Mouse (Mus musculus) midbrain, embryonic 12.5 days (tissue): ENCODE results near the gene Agpat1. TPM values are rescaled to one million over a fixed set of nuclear protein-coding genes. Genes with fewer than 3 reads are reported as not detected.

Experiments
- ATAC-seq: fragments of 200-750 bp; cut with Nextera tagmentation; 2 replicates; pipeline ENCODE4 v1.8.0; 2017; ENCODE audit warnings: low read depth, moderate TSS enrichment, moderate library complexity; ENCODE audit not compliant: low FRiP score
- H3K27ac ChIP-seq: fragments of 300-500 bp; sonication (generic); replicated peaks from 2 replicates; pipeline ENCODE4 v1.5.1; 2016; ENCODE audit warnings: mild to moderate bottlenecking
- H3K27me3 ChIP-seq: fragments of 300-500 bp; sonication (generic); 2 replicates; pipeline ENCODE4 v1.6.1; 2016; ENCODE audit warnings: mild to moderate bottlenecking
- H3K36me3 ChIP-seq: fragments of 300-500 bp; sonication (generic); 2 replicates; pipeline ENCODE4 v1.6.1; 2016
- H3K4me1 ChIP-seq: fragments of 300-500 bp; sonication (generic); 2 replicates; pipeline ENCODE4 v1.6.1; 2016
- H3K4me2 ChIP-seq: fragments of 300-500 bp; sonication (generic); replicated peaks from 2 replicates; pipeline ENCODE4 v1.6.1; 2016; ENCODE audit warnings: mild to moderate bottlenecking, moderate library complexity
- H3K4me3 ChIP-seq: fragments of 300-500 bp; sonication (generic); 2 replicates; pipeline ENCODE4 v1.5.1; 2016; ENCODE audit warnings: mild to moderate bottlenecking
- H3K9ac ChIP-seq: fragments of 300-500 bp; sonication (generic); replicated peaks from 2 replicates; pipeline ENCODE4 v1.6.1; 2016; ENCODE audit warnings: mild to moderate bottlenecking, moderate library complexity
- H3K9me3 ChIP-seq: fragments of 300-500 bp; sonication (generic); 2 replicates; pipeline ENCODE4 v1.6.1; 2016; ENCODE audit warnings: mild to moderate bottlenecking
- WGBS: fragments of 180-500 bp; shearing (Covaris S2); methylation state at CpG from one replicate; pipeline ENCODE4 v1.1.7; 2016; 5-methylcytosine and 5-hydroxymethylcytosine counted together
- polyA plus RNA-seq: library from polyadenylated mRNA; unstranded; fragments of >200 nt; fragmentation: Nextera tagmentation; extraction: Ambion mirVana; gene quantifications from 2 replicates; pipeline ENCODE4 v1.2.1, GENCODE M21; 2016

Gene Agpat1
- polyA plus RNA-seq, 1 experiment from 2014 or later: 86.2 TPM

DNA sequence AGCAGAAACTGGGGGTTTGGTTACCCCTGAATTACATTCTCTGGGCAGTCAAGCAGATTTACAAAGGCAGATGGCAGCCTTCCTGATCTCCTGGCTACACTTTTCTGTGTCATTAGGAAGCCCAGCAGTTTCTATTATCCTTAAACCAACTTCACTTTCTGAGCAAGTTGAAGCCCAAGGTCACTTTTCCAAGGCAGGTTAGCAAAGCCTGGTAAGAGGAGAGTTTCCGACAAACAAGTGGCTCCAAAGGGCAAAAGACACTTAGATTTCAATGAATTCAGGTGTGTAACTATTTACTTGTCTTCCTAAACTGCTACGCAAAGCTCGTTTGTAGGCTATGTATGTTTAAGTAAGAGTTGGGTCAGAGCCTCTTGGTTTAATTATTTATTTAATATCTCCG is 39.3 kb downstream of the Agpat1 start:
- H3K4me1 ChIP-seq: peaks cover 46% of the 10 kb centered on the region
- no peaks in the 10 kb centered on the region for H3K36me3 ChIP-seq
- no peak overlapping the region for H3K27ac ChIP-seq
- ATAC-seq: no peak
- WGBS: 93% methylated on average over 4 of the region's 4 CpGs
- no peaks in the 10 kb centered on the region for H3K9me3 ChIP-seq
- no peak overlapping the region for H3K4me2 ChIP-seq
- H3K4me3 ChIP-seq: no peak overlapping the region
- H3K27me3 ChIP-seq: no peaks in the 10 kb centered on the region
- no peak overlapping the region for H3K9ac ChIP-seq

DNA sequence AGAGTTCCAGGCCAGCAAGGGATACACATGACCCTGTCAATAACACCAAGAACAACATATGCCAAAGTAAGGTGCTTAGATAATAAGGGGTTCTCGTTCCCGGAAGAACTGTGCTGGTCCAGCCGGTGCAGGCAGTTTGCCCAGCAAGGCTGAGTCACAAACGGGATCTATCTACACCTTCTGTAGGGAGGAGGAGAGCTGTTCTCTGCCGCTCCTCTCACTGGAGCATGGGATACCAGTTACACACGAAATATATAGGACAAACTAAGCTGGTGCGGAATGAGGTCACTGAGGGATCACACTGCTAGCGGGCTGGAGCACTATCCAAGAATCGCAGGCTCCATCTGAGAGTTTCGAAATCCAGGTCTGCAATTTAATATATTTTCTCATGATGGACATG is 39.9 kb downstream of the Agpat1 start:
- no peak overlapping the region for H3K9ac ChIP-seq
- no peaks in the 10 kb centered on the region for H3K27me3 ChIP-seq
- no peaks in the 10 kb centered on the region for H3K9me3 ChIP-seq
- peaks cover 2% of the 10 kb centered on the region for H3K36me3 ChIP-seq
- WGBS: 86% methylated on average over 10 of the region's 10 CpGs
- H3K4me2 ChIP-seq: no peak overlapping the region
- no peak overlapping the region for H3K27ac ChIP-seq
- no peak for ATAC-seq
- H3K4me1 ChIP-seq: peaks cover 49% of the 10 kb centered on the region
- H3K4me3 ChIP-seq: no peak overlapping the region

DNA sequence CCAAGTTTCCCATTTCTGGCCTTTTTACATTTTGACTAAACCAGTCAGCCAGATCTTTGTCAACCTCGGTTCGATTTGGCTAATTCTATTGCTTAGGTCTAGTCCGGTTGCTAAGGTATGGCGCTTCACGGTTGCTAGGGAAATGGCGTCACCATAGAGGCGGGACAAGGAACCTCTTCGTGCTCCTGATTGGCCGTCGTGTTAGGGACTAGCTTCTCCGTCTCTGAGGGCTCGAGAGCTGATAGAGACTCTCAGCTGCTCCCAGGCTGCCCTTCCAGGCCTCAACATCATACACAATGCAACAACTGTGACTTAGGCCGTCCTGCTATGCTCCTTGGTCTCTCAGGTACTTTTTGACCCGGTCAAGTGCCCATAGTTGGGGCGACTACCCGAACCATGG is 40.5 kb downstream of the Agpat1 start, which contains the start of gene Fkbpl:
TSS of gene Fkbpl (plus strand) at position 157 of the 400 bp plus-strand sequence.
- Histone ChIP-seq H3K4me2 (peak within 1 kb of the TSS; percentile 73), H3K9me3 (no peaks in the 10 kb centered on the region), H3K4me1 (peaks cover 49% of the 10 kb centered on the region), H3K9ac (peak within 1 kb of the TSS; percentile 73), H3K4me3 (peak within 1 kb of the TSS; percentile 64), H3K27ac (peak within 1 kb of the TSS; percentile 76), H3K27me3 (no peaks in the 10 kb centered on the region), H3K36me3 (peaks cover 8% of the 10 kb centered on the region)
- ATAC-seq: peak; percentile 62
- under 1% methylated on average over 16 of the region's 16 CpGs for WGBS

DNA sequence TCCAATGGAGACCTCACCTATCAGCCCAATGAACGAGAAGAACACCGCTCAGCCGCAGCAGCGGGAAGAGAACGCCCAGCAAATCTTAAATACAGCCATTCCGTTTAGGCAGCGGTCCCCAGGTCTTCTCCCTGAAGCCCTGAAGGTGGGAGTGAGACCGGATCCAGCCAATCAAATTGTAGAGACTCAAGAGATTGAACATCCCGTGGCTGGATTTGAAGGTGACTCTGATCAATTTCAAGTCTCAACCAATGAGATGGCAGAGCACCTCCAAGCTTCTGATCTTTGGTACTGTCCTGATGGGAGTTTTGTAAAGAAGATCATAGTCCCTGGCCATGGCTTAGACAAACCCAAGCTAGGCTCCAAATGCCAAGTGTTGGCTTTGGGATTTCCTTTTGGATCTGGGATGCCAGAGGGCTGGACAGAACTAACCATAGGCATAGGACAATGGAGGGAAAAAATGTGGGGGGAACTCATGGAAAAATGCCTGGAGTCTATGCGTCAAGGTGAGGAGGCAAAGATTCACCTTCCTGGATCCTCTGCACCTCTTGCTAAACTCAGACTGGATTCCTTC is 41.3 kb downstream of the Agpat1 start:
- peak overlapping the region; percentile 73 for H3K9ac ChIP-seq
- H3K4me2 ChIP-seq: peak overlapping the region; percentile 73
- H3K36me3 ChIP-seq: peaks cover 16% of the 10 kb centered on the region
- no peak for ATAC-seq
- H3K9me3 ChIP-seq: no peaks in the 10 kb centered on the region
- H3K4me1 ChIP-seq: peaks cover 48% of the 10 kb centered on the region
- H3K27me3 ChIP-seq: no peaks in the 10 kb centered on the region
- peak overlapping the region; percentile 64 for H3K4me3 ChIP-seq
- 52% methylated on average over 10 of the region's 10 CpGs for WGBS
- no peak overlapping the region; the same call in 1 of the 2 replicates for H3K27ac ChIP-seq

GRCm38 (mm10) chr17:34645831-34646511 is 41.9 kb downstream of the Agpat1 start:
- Histone ChIP-seq H3K9me3 (no peaks in the 10 kb centered on the region), H3K36me3 (peaks cover 22% of the 10 kb centered on the region), H3K9ac (no peak overlapping the region), H3K4me3 (peak overlapping the region; percentile 97), H3K4me2 (peak overlapping the region; percentile 73), H3K27me3 (no peaks in the 10 kb centered on the region), H3K27ac (no peak overlapping the region), H3K4me1 (peaks cover 42% of the 10 kb centered on the region)
- no peak for ATAC-seq
- 90% methylated on average over 30 of the region's 30 CpGs for WGBS

DNA sequence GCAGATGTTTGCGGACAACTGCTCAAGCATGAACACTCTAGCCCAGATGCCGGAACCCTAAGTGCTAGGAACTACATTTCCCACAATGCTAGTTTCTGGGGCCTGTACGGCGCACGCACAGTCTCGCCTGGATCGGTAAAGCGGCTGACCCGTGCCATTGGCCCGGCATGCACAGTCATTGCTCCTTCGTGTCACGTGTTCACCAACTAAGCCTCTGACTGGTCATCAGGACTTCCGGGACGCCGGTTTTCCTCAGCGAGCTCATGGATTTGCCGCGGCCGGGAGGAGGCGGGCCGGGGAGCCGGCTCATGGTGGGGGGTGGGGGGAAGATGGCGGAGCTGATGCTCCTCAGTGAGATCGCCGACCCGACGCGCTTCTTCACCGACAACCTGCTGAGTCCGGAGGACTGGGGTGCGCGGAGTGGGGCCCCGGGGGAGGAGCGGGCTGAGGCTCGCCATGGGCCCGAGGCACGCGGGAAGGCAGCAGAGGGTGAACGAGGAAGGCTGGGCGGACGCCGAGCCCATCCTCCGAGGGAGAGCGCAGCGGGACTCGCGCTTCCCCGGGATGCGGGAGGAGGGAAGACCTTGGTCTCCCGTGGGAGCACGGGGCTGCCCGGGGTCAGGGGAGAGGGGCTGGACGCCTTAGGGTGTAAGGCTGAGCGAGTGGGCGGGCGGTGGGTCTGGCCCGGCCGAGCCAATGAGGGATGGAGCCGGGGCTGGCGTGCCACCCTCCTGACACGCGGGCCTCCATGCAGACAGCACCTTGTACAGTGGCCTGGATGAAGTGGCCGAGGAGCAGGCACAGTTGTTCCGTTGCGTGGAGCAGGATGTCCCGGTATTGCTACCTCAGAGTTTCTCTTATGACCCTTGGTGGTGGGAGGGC is 43.1 kb downstream of the Agpat1 start, which contains the start of gene Atf6b:
TSS of gene Atf6b (plus strand) at position 241 of the 882 bp plus-strand sequence.
- H3K36me3 ChIP-seq: peaks cover 34% of the 10 kb centered on the region

GRCm38 (mm10) chr17:34648141-34648890 is 44.3 kb downstream of the Agpat1 start:
- no peak for ATAC-seq
- peaks cover 36% of the 10 kb centered on the region for H3K4me1 ChIP-seq
- peak overlapping the region; percentile 97 for H3K4me3 ChIP-seq
- H3K27ac ChIP-seq: no peak overlapping the region
- H3K36me3 ChIP-seq: peaks cover 45% of the 10 kb centered on the region
- H3K9me3 ChIP-seq: no peaks in the 10 kb centered on the region
- no peaks in the 10 kb centered on the region for H3K27me3 ChIP-seq
- H3K9ac ChIP-seq: peak overlapping the region; percentile 94
- WGBS: 86% methylated on average over 16 of the region's 16 CpGs
- H3K4me2 ChIP-seq: peak overlapping the region; percentile 84

More for the DNA sequence above, 43.1 kb downstream of the Agpat1 start, which contains the start of gene Atf6b:
- Histone ChIP-seq H3K9me3 (no peaks in the 10 kb centered on the region), H3K4me2 (peak within 1 kb of the TSS; percentile 84), H3K9ac (peak within 1 kb of the TSS; percentile 94), H3K4me1 (peaks cover 36% of the 10 kb centered on the region), H3K27ac (peak within 1 kb of the TSS; percentile 80), H3K4me3 (peak within 1 kb of the TSS; percentile 97), H3K27me3 (no peaks in the 10 kb centered on the region)
- peak; percentile 96 for ATAC-seq
- 1% methylated on average over 66 of the region's 66 CpGs for WGBS

DNA sequence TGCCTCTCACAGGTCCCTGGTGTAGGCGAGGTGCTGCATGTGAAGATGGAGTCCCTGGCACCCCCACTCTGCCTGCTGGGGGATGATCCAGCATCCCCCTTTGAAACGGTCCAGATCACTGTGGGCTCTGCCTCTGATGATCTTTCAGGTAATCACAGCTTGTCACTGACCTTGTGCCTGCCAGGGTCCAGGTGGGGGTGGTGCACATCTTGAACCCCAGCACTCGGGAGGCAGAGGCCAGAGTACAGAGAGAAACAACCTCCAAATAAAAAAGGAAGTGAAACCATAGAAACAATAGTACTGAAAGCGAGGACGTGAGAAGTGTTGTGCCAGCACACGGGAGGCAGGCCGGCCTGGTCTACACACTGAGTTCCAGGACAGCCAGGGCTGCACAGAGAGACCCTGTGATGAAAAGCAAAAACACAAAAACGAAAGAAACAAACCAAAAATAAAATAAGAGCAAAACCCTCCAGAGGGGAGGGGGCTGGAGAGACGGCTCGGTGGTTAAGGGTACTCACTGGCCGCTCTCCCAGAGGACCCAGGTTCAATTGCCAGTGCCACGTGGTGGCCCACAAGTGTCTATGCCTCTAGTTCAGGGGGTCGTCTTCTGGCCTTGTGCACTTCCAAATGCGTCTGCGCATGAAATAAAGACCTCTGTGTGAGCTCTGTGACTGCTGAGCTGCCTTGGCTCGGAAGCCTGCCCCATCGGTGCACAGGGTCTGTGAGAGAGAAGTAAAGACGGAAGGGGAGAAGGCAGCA is 45.2 kb downstream of the Agpat1 start:
- no peaks in the 10 kb centered on the region for H3K27me3 ChIP-seq
- no peak overlapping the region for H3K27ac ChIP-seq
- H3K4me3 ChIP-seq: no peak overlapping the region
- H3K4me2 ChIP-seq: no peak overlapping the region
- H3K9me3 ChIP-seq: no peaks in the 10 kb centered on the region
- peaks cover 31% of the 10 kb centered on the region for H3K4me1 ChIP-seq
- ATAC-seq: no peak
- H3K9ac ChIP-seq: no peak overlapping the region
- 91% methylated on average over 18 of the region's 18 CpGs for WGBS
- H3K36me3 ChIP-seq: peaks cover 53% of the 10 kb centered on the region

GRCm38 (mm10) chr17:34650781-34651180 is 46.7 kb downstream of the Agpat1 start:
- H3K4me3 ChIP-seq: no peak overlapping the region
- no peaks in the 10 kb centered on the region for H3K9me3 ChIP-seq
- no peak overlapping the region for H3K27ac ChIP-seq
- no peak overlapping the region for H3K9ac ChIP-seq
- 92% methylated on average over 14 of the region's 14 CpGs for WGBS
- H3K36me3 ChIP-seq: peaks cover 62% of the 10 kb centered on the region
- no peak overlapping the region for H3K4me2 ChIP-seq
- ATAC-seq: no peak
- peaks cover 20% of the 10 kb centered on the region for H3K4me1 ChIP-seq
- H3K27me3 ChIP-seq: no peaks in the 10 kb centered on the region

DNA sequence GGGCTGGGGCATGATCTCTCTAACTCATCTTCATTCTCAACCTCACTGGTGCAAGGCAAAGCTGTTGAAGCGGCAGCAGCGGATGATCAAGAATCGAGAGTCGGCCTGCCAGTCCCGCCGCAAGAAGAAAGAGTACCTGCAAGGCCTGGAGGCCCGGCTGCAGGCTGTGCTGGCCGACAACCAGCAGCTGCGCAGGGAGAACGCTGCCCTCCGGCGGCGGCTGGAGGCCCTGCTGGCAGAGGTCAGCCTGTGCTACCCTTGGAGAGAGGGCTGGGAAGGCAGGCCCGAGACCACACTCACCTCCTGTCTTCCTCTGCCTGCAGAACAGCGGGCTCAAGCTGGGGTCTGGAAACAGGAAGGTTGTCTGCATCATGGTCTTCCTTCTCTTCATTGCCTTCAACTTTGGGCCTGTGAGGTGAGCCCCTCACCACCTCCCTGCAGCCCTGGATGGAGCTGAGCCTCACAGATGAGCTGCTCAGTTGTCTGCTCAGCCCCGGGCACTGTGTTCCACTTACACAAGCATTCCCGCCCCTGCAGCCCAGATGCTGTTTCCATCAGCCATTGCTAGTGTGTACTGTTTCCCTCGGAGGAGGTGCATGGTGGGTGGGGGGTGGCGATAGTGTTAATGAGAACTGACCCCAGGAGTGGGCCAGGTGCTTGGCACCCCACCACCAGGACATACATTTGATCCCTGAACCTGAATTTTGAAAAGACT is 47.6 kb downstream of the Agpat1 start:
- H3K27ac ChIP-seq: no peak overlapping the region
- peaks cover 62% of the 10 kb centered on the region for H3K36me3 ChIP-seq
- WGBS: 45% methylated on average over 19 of the region's 19 CpGs
- no peak overlapping the region for H3K4me2 ChIP-seq
- no peaks in the 10 kb centered on the region for H3K27me3 ChIP-seq
- no peak for ATAC-seq
- no peaks in the 10 kb centered on the region for H3K9me3 ChIP-seq
- no peak overlapping the region for H3K4me3 ChIP-seq
- H3K4me1 ChIP-seq: peaks cover 12% of the 10 kb centered on the region
- no peak overlapping the region for H3K9ac ChIP-seq
